Mouse (Mus musculus): ENCODE measurements around the gene Actl10. TPM values are rescaled to one million over a fixed set of nuclear protein-coding genes. Genes with fewer than 3 reads are reported as not detected.

The Actl10 gene
- total and polyA plus RNA-seq, 3 experiments, result 0.35 to 0.79 TPM; not detected in 1

- no peaks in the 10 kb centered on the region for H3K79me2 ChIP-seq (ENCODE audit: control insufficient read depth, insufficient read depth, low read length, poor library complexity)
- no peak overlapping the region for H3K27ac ChIP-seq (ENCODE audit: control insufficient read depth, low read depth, low read length)
- no peaks in the 10 kb centered on the region for H3K9me3 ChIP-seq (replicated peaks; ENCODE audit: insufficient read depth, low read length)
- H3K4me3 ChIP-seq (ENCODE audit: control insufficient read depth in 1 of 2, insufficient read depth in 1 of 2, low read depth in 2 of 2, low read length in 2 of 2), result no peak overlapping the region
- TF ChIP-seq ZMIZ1 (IDR thresholded peaks at IDR 0.05; ENCODE audit: low read depth, low read length) (no peak), MEF2A (IDR thresholded peaks at IDR 0.05; ENCODE audit: extremely low read depth, insufficient replicate concordance, low read depth, low read length, poor library complexity, severe bottlenecking) (no peak), NELFE (IDR thresholded peaks at IDR 0.05; ENCODE audit: low read depth, low read length) (no peak), NRF1 (IDR thresholded peaks at IDR 0.05; ENCODE audit: insufficient read depth, low read depth, low read length, poor library complexity, severe bottlenecking) (no peak), MXI1 (IDR thresholded peaks at IDR 0.05; ENCODE audit: low read depth, low read length) (no peak), HCFC1 (IDR thresholded peaks at IDR 0.05; ENCODE audit: low read depth, low read length) (no peak), TCF12 (IDR thresholded peaks at IDR 0.05; ENCODE audit: low read depth, low read length) (no peak), USF2 (IDR thresholded peaks at IDR 0.05; ENCODE audit: borderline replicate concordance in 1 of 2, insufficient read depth in 1 of 2, low read depth in 1 of 2, low read length in 2 of 2) (no peak), ZC3H11A (IDR thresholded peaks at IDR 0.05; ENCODE audit: low read depth, low read length) (no peak), E2F4 (IDR thresholded peaks at IDR 0.05; ENCODE audit: borderline replicate concordance, low read depth, low read length) (no peak)
- peaks cover 0 to 3% of the 10 kb centered on the region in 2 experiments; a peak in 2 of 4 replicates for H3K4me1 ChIP-seq (ENCODE audit: control insufficient read depth in 1 of 2, insufficient read depth in 2 of 2, low read length in 2 of 2)
- H3K27me3 ChIP-seq (ENCODE audit: control insufficient read depth in 1 of 2, insufficient read depth in 2 of 2, low read length in 2 of 2), result no peaks in the 10 kb centered on the region
- no peak for DNase-seq (ENCODE audit: low read depth, low spot score)
- H3K9ac ChIP-seq (ENCODE audit: control insufficient read depth, low read depth, low read length, poor library complexity, severe bottlenecking), result no peak overlapping the region
- peaks cover 2 to 3% of the 10 kb centered on the region in 2 experiments; a peak in 3 of 4 replicates for H3K36me3 ChIP-seq (ENCODE audit: control insufficient read depth in 1 of 2, insufficient read depth in 2 of 2, low read length in 2 of 2)
Measured at GRCm38 (mm10) chr2:154543567-154544347, 7.8 kb upstream of the Actl10 start.

- no peak within 1 kb of the TSS for H3K27ac ChIP-seq (ENCODE audit: control insufficient read depth, low read depth, low read length)
- peaks cover 0 to 2% of the 10 kb centered on the region in 2 experiments; a peak in 1 of 4 replicates for H3K36me3 ChIP-seq (ENCODE audit: control insufficient read depth in 1 of 2, insufficient read depth in 2 of 2, low read length in 2 of 2)
- TF ChIP-seq MAFK (IDR thresholded peaks at IDR 0.05; ENCODE audit: borderline replicate concordance, low read depth, low read length) (no peak), NELFE (IDR thresholded peaks at IDR 0.05; ENCODE audit: low read depth, low read length) (no peak), MYC (IDR thresholded peaks at IDR 0.05; ENCODE audit: low read depth, low read length) (no peak), CHD1 (IDR thresholded peaks at IDR 0.05; ENCODE audit: low read depth, low read length) (no peak), POLR2A (IDR thresholded peaks at IDR 0.05; ENCODE audit: control insufficient read depth in 1 of 2, insufficient read depth in 1 of 2, low read depth in 1 of 2, low read length in 2 of 2, poor library complexity in 1 of 2) (no peak), TAL1 (IDR thresholded peaks at IDR 0.05; ENCODE audit: low read length) (no peak), ZNF384 (IDR thresholded peaks at IDR 0.05; ENCODE audit: low read depth, low read length) (no peak), SMC3 (IDR thresholded peaks at IDR 0.05; ENCODE audit: low read depth, low read length) (no peak), NRF1 (IDR thresholded peaks at IDR 0.05; ENCODE audit: insufficient read depth, low read depth, low read length, poor library complexity, severe bottlenecking) (no peak), HCFC1 (IDR thresholded peaks at IDR 0.05; ENCODE audit: low read depth, low read length) (no peak), TCF12 (IDR thresholded peaks at IDR 0.05; ENCODE audit: low read depth, low read length) (no peak), RAD21 (IDR thresholded peaks at IDR 0.05; ENCODE audit: low read depth, low read length) (no peak), SIN3A (IDR thresholded peaks at IDR 0.05; ENCODE audit: low read length) (no peak), POLR2AphosphoS2 (IDR thresholded peaks at IDR 0.05; ENCODE audit: low read length) (no peak), ETS1 (IDR thresholded peaks at IDR 0.05; ENCODE audit: low read depth, low read length) (no peak), ZKSCAN1 (IDR thresholded peaks at IDR 0.05; ENCODE audit: low read depth, low read length) (no peak)
- no peaks in the 10 kb centered on the region for H3K4me1 ChIP-seq (ENCODE audit: control insufficient read depth in 1 of 2, insufficient read depth in 2 of 2, low read length in 2 of 2)
- H3K27me3 ChIP-seq (ENCODE audit: control insufficient read depth in 1 of 2, insufficient read depth in 2 of 2, low read length in 2 of 2), result no peaks in the 10 kb centered on the region
- no peaks in the 10 kb centered on the region for H3K9me3 ChIP-seq (replicated peaks; ENCODE audit: insufficient read depth, low read length)
- no peak within 1 kb of the TSS for H3K4me3 ChIP-seq (ENCODE audit: control insufficient read depth in 1 of 2, insufficient read depth in 1 of 2, low read depth in 2 of 2, low read length in 2 of 2)
- no peaks in the 10 kb centered on the region for H3K79me2 ChIP-seq (ENCODE audit: control insufficient read depth, insufficient read depth, low read length, poor library complexity)
- H3K9ac ChIP-seq (ENCODE audit: control insufficient read depth, low read depth, low read length, poor library complexity, severe bottlenecking), result no peak within 1 kb of the TSS
- no peak for DNase-seq (ENCODE audit: low read depth, low spot score)
Measured at GRCm38 (mm10) chr2:154546711-154547110, 4.9 kb upstream of the Actl10 start, which contains the start of gene 1700003F12Rik. Gene 1700003F12Rik (plus strand): TSS chr2:154547085.

All from MEL (cell line).